Mouse (Mus musculus): ENCODE results near the gene Snx9.

DNA sequence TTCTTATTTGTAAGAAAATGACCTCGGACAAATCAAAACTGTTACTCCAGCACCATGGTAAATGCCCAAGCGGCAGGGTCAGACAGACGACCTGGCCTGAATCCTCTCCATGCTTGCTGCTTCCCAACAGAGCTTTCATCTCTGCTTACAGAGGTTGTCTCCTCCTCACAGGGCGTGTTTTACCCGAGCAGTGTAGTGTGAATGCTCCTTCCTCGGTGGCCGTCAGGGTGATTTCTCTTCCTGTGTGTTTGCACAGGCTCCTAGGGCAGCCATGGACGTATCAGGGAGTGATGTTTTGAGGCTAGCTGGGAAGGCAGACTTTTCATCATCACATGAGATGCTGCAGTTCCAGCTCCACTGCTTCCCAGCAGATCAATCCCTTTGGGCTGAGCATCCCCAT is 17.1 kb downstream of the Snx9 start:
- TF ChIP-seq CTCF (IDR thresholded peaks at IDR 0.05; ENCODE audit: extremely low read depth, insufficient read length, insufficient replicate concordance, low read depth, low read length) (no peak), POLR2A (IDR thresholded peaks at IDR 0.05; ENCODE audit: low read depth, low read length) (no peak)
